Mouse (Mus musculus) hindbrain, embryonic 14.5 days (tissue): Measurements from ENCODE around the gene Fermt1. TPM values are rescaled to one million over a fixed set of nuclear protein-coding genes. Genes with fewer than 3 reads are reported as not detected.

Source experiments
- ATAC-seq: fragments of 200-750 bp; cut with Nextera tagmentation; 2 replicates; pipeline ENCODE4 v1.8.0; 2017; ENCODE audit warnings: moderate number of reproducible peaks, mild to moderate bottlenecking, moderate TSS enrichment, moderate library complexity; ENCODE audit not compliant: low FRiP score
- DNase-seq: peaks from one replicate; pipeline ENCODE4 v3.0.0-alpha.2; 2015; ENCODE audit warnings: low spot score
- H3K27ac ChIP-seq: fragments of 300-500 bp; sonication (generic); 2 replicates; pipeline ENCODE4 v1.5.1; 2014; ENCODE audit warnings: mild to moderate bottlenecking, moderate library complexity
- H3K27me3 ChIP-seq: fragments of 300-500 bp; sonication (generic); 2 replicates; pipeline ENCODE4 v1.6.1; 2014; ENCODE audit warnings: mild to moderate bottlenecking, low read length, mixed read lengths; ENCODE audit not compliant: control insufficient read depth, insufficient read depth
- H3K36me3 ChIP-seq: fragments of 300-500 bp; sonication (generic); replicated peaks from 2 replicates; pipeline ENCODE4 v1.6.1; 2014; ENCODE audit not compliant: control insufficient read depth, insufficient read depth
- H3K4me1 ChIP-seq: fragments of 300-500 bp; sonication (generic); replicated peaks from 2 replicates; pipeline ENCODE4 v1.6.1; 2014; ENCODE audit warnings: antibody characterized with exemption, low read length, mixed read lengths; ENCODE audit not compliant: control insufficient read depth, insufficient read depth
- H3K4me2 ChIP-seq: fragments of 300-500 bp; sonication (generic); replicated peaks from 2 replicates; pipeline ENCODE4 v1.6.1; 2014; ENCODE audit warnings: mild to moderate bottlenecking, moderate library complexity
- H3K4me3 ChIP-seq: fragments of 300-500 bp; sonication (generic); replicated peaks from 2 replicates; pipeline ENCODE4 v1.5.1; 2014; ENCODE audit warnings: mild to moderate bottlenecking, low read length
- H3K9ac ChIP-seq: fragments of 300-500 bp; sonication (generic); 2 replicates; pipeline ENCODE4 v1.6.1; 2014
- H3K9me3 ChIP-seq: fragments of 300-500 bp; sonication (generic); 2 replicates; pipeline ENCODE4 v1.6.1; 2016; ENCODE audit warnings: low read length; ENCODE audit not compliant: control insufficient read depth
- WGBS: fragments of 180-500 bp; shearing (Covaris S2); extraction: QIAGEN DNeasy Blood & Tissue Kit; methylation state at CpG from one replicate; pipeline ENCODE4 v1.1.7; 2014; 5-methylcytosine and 5-hydroxymethylcytosine counted together
- polyA plus RNA-seq: library from polyadenylated mRNA; unstranded; fragments of >200 nt; fragmentation: Nextera tagmentation; extraction: Ambion mirVana; gene quantifications from 2 replicates; pipeline ENCODE4 v1.2.1, GENCODE M21; 2014

The Fermt1 gene
- polyA plus RNA-seq, 1 experiment from 2014 or later: not detected

- Histone ChIP-seq H3K4me1 (no peaks in the 10 kb centered on the region), H3K4me2 (no peak overlapping the region), H3K27me3 (no peaks in the 10 kb centered on the region), H3K9ac (no peak overlapping the region), H3K27ac (no peak overlapping the region), H3K9me3 (no peaks in the 10 kb centered on the region), H3K4me3 (no peak overlapping the region), H3K36me3 (no peaks in the 10 kb centered on the region)
- ATAC-seq (no peak), DNase-seq (no peak)
- WGBS: 72% methylated on average over 2 of the region's 2 CpGs
Observed at GRCm38 (mm10) chr2:132927298-132927697, 18.4 kb downstream of the Fermt1 start.

- no peak overlapping the region for H3K4me3 ChIP-seq
- ATAC-seq: no peak
- no peak overlapping the region for H3K9ac ChIP-seq
- no peak for DNase-seq
- WGBS: 56% methylated on average over 8 of the region's 8 CpGs
- H3K27ac ChIP-seq: no peak overlapping the region
- no peak overlapping the region for H3K4me2 ChIP-seq
- H3K36me3 ChIP-seq: no peaks in the 10 kb centered on the region
- no peaks in the 10 kb centered on the region for H3K9me3 ChIP-seq
- H3K27me3 ChIP-seq: no peaks in the 10 kb centered on the region
- no peaks in the 10 kb centered on the region for H3K4me1 ChIP-seq
Observed at GRCm38 (mm10) chr2:132923290-132924085, 22.2 kb downstream of the Fermt1 start.

GRCm38 (mm10) chr2:132922076-132922873, 23.4 kb downstream of the Fermt1 start:
- WGBS: 70% methylated on average over 9 of the region's 9 CpGs
- Histone ChIP-seq H3K27me3 (no peaks in the 10 kb centered on the region), H3K36me3 (no peaks in the 10 kb centered on the region), H3K4me1 (no peaks in the 10 kb centered on the region), H3K9me3 (no peaks in the 10 kb centered on the region), H3K4me3 (no peak overlapping the region), H3K9ac (no peak overlapping the region), H3K27ac (no peak overlapping the region), H3K4me2 (no peak overlapping the region)
- DNase-seq (no peak), ATAC-seq (no peak)

- Histone ChIP-seq H3K4me3 (no peak overlapping the region), H3K27ac (no peak overlapping the region), H3K27me3 (no peaks in the 10 kb centered on the region), H3K9me3 (no peaks in the 10 kb centered on the region), H3K4me2 (no peak overlapping the region), H3K4me1 (no peaks in the 10 kb centered on the region), H3K36me3 (no peaks in the 10 kb centered on the region), H3K9ac (no peak overlapping the region)
- no peak for DNase-seq
- no peak for ATAC-seq
- 76% methylated on average over 1 of the region's 1 CpGs for WGBS
Observed at GRCm38 (mm10) chr2:132914785-132915184, 30.9 kb downstream of the Fermt1 start.

GRCm38 (mm10) chr2:132906763-132907162, 38.9 kb downstream of the Fermt1 start:
- ATAC-seq (no peak), DNase-seq (peak; percentile 52)
- no peak overlapping the region for H3K4me2 ChIP-seq
- H3K27ac ChIP-seq: no peak overlapping the region
- H3K27me3 ChIP-seq: no peaks in the 10 kb centered on the region
- H3K9ac ChIP-seq: no peak overlapping the region
- 33% methylated on average over 8 of the region's 8 CpGs for WGBS
- no peaks in the 10 kb centered on the region for H3K9me3 ChIP-seq
- no peaks in the 10 kb centered on the region for H3K36me3 ChIP-seq
- no peak overlapping the region for H3K4me3 ChIP-seq
- H3K4me1 ChIP-seq: no peaks in the 10 kb centered on the region

- WGBS: 84% methylated on average over 2 of the region's 2 CpGs
- H3K4me1 ChIP-seq: no peaks in the 10 kb centered on the region
- no peaks in the 10 kb centered on the region for H3K9me3 ChIP-seq
- no peak overlapping the region for H3K27ac ChIP-seq
- H3K9ac ChIP-seq: no peak overlapping the region
- H3K27me3 ChIP-seq: no peaks in the 10 kb centered on the region
- ATAC-seq (no peak), DNase-seq (no peak)
- H3K36me3 ChIP-seq: no peaks in the 10 kb centered on the region
- no peak overlapping the region for H3K4me2 ChIP-seq
- H3K4me3 ChIP-seq: no peak overlapping the region
Observed at GRCm38 (mm10) chr2:132904961-132905360, 40.7 kb downstream of the Fermt1 start.

GRCm38 (mm10) chr2:132903498-132903897, 42.2 kb downstream of the Fermt1 start:
- WGBS: 39% methylated on average over 3 of the region's 3 CpGs
- H3K4me2 ChIP-seq: no peak overlapping the region
- no peak overlapping the region for H3K4me3 ChIP-seq
- DNase-seq: peak; percentile 84
- H3K27me3 ChIP-seq: no peaks in the 10 kb centered on the region
- no peaks in the 10 kb centered on the region for H3K9me3 ChIP-seq
- H3K9ac ChIP-seq: no peak overlapping the region
- no peak overlapping the region for H3K27ac ChIP-seq
- ATAC-seq: peak; percentile 53; the same call in 1 of the 2 replicates
- no peaks in the 10 kb centered on the region for H3K4me1 ChIP-seq
- no peaks in the 10 kb centered on the region for H3K36me3 ChIP-seq

- H3K4me2 ChIP-seq: no peak overlapping the region
- 54% methylated on average over 4 of the region's 4 CpGs for WGBS
- no peaks in the 10 kb centered on the region for H3K9me3 ChIP-seq
- no peak overlapping the region for H3K27ac ChIP-seq
- no peak overlapping the region for H3K9ac ChIP-seq
- H3K4me3 ChIP-seq: no peak overlapping the region
- H3K27me3 ChIP-seq: no peaks in the 10 kb centered on the region
- H3K4me1 ChIP-seq: no peaks in the 10 kb centered on the region
- DNase-seq: no peak
- ATAC-seq: no peak
- H3K36me3 ChIP-seq: no peaks in the 10 kb centered on the region
Observed at GRCm38 (mm10) chr2:132902056-132902455, 43.6 kb downstream of the Fermt1 start.

GRCm38 (mm10) chr2:132901636-132902035, 44.1 kb downstream of the Fermt1 start:
- H3K4me1 ChIP-seq: no peaks in the 10 kb centered on the region
- WGBS: 76% methylated on average over 4 of the region's 4 CpGs
- H3K9me3 ChIP-seq: no peaks in the 10 kb centered on the region
- DNase-seq (no peak), ATAC-seq (no peak)
- H3K36me3 ChIP-seq: no peaks in the 10 kb centered on the region
- H3K9ac ChIP-seq: no peak overlapping the region
- H3K27me3 ChIP-seq: no peaks in the 10 kb centered on the region
- H3K4me3 ChIP-seq: no peak overlapping the region
- no peak overlapping the region for H3K4me2 ChIP-seq
- no peak overlapping the region for H3K27ac ChIP-seq
